Mouse (Mus musculus) hindlimb bud, embryonic 11.5 days (tissue): Measurements from ENCODE around the gene Nin.
A peak's percentile ranks its signal among the peaks of the same experiment; 100 is the strongest.
"Not testable (repeated sequence)": the region's sequence is repeated elsewhere in the genome, so short reads cannot be mapped to it uniquely, and the experiment has no call there.

Source experiments
- DNase-seq: peaks from one replicate; pipeline ENCODE4 v3.0.0-alpha.2; 2012; ENCODE audit warnings: low read depth, low spot score; ENCODE audit errors: extremely low spot score

Gene Nin

GRCm38 (mm10) chr12:70113351-70113750 is at the start of gene Nin:
Nin (minus strand) TSS chr12:70113717.
- no peak for DNase-seq

GRCm38 (mm10) chr12:70161057-70161456 is 47.5 kb upstream of the Nin start:
- no peak for DNase-seq

GRCm38 (mm10) chr12:70157292-70158066 is 44.0 kb upstream of the Nin start:
- no peak for DNase-seq

- DNase-seq, result no peak
Observed at GRCm38 (mm10) chr12:70156222-70156621, 42.7 kb upstream of the Nin start.

GRCm38 (mm10) chr12:70153842-70154241 is 40.3 kb upstream of the Nin start, which contains the start of gene Abhd12b:
Abhd12b (plus strand) TSS chr12:70154142.
- no peak for DNase-seq

- DNase-seq, result no peak
Observed at GRCm38 (mm10) chr12:70148631-70149265, 35.2 kb upstream of the Nin start.

GRCm38 (mm10) chr12:70147986-70148630 is 34.6 kb upstream of the Nin start:
- DNase-seq, result no peak

- no peak for DNase-seq
Observed at GRCm38 (mm10) chr12:70145586-70145985, 32.1 kb upstream of the Nin start.

- DNase-seq, result peak; percentile 64
Observed at GRCm38 (mm10) chr12:70144637-70145448, 31.3 kb upstream of the Nin start.

GRCm38 (mm10) chr12:70144106-70144587 is 30.6 kb upstream of the Nin start:
- DNase-seq, result not testable (repeated sequence)

GRCm38 (mm10) chr12:70140993-70141576 is 27.6 kb upstream of the Nin start:
- no peak for DNase-seq

GRCm38 (mm10) chr12:70140542-70140941 is 27.0 kb upstream of the Nin start:
- no peak for DNase-seq

GRCm38 (mm10) chr12:70139871-70140270 is 26.4 kb upstream of the Nin start:
- DNase-seq, result no peak

- no peak for DNase-seq
Observed at GRCm38 (mm10) chr12:70137626-70138025, 24.1 kb upstream of the Nin start.

GRCm38 (mm10) chr12:70137095-70137494 is 23.6 kb upstream of the Nin start:
- DNase-seq, result no peak

GRCm38 (mm10) chr12:70136185-70136756 is 22.8 kb upstream of the Nin start:
- DNase-seq, result no peak

GRCm38 (mm10) chr12:70134627-70135235 is 21.2 kb upstream of the Nin start:
- no peak for DNase-seq

GRCm38 (mm10) chr12:70131042-70131675 is 17.6 kb upstream of the Nin start:
- DNase-seq, result no peak

- no peak for DNase-seq
Observed at GRCm38 (mm10) chr12:70129105-70129504, 15.6 kb upstream of the Nin start.
